Mouse (Mus musculus) lung, postnatal 36 days (tissue): Measurements from ENCODE around the gene Prr36.

Source experiments
- DNase-seq: peaks from one replicate; pipeline ENCODE4 v3.0.0; 2022; ENCODE audit warnings: mixed read lengths

The Prr36 gene

GRCm38 (mm10) chr8:4193588-4193894, 23.7 kb downstream of the Prr36 start:
- no peak for DNase-seq

GRCm38 (mm10) chr8:4192807-4193587, 24.3 kb downstream of the Prr36 start:
- peak; percentile 94 for DNase-seq

GRCm38 (mm10) chr8:4192305-4192704, 25.0 kb downstream of the Prr36 start:
- DNase-seq, result no peak

GRCm38 (mm10) chr8:4189031-4189722, 28.1 kb downstream of the Prr36 start:
- DNase-seq, result no peak

GRCm38 (mm10) chr8:4188605-4189004, 28.7 kb downstream of the Prr36 start:
- no peak for DNase-seq

- DNase-seq, result no peak
These were observed 31.1 kb downstream of the Prr36 start for GRCm38 (mm10) chr8:4186151-4186550.

- DNase-seq, result no peak
These were observed 33.9 kb downstream of the Prr36 start for GRCm38 (mm10) chr8:4183409-4183808.

- no peak for DNase-seq
These were observed 43.2 kb downstream of the Prr36 start for GRCm38 (mm10) chr8:4174018-4174417.

- no peak for DNase-seq
These were observed 44.8 kb downstream of the Prr36 start for GRCm38 (mm10) chr8:4172486-4172885.

- DNase-seq, result no peak
These were observed 49.3 kb downstream of the Prr36 start for GRCm38 (mm10) chr8:4167918-4168317.

GRCm38 (mm10) chr8:4166881-4167525, 50.3 kb downstream of the Prr36 start:
- DNase-seq, result no peak

- DNase-seq, result peak; percentile 100
These were observed 51.2 kb downstream of the Prr36 start, which contains the start of gene Evi5l for GRCm38 (mm10) chr8:4165852-4166751. Evi5l (plus strand) TSS chr8:4166567.

- no peak for DNase-seq
These were observed 51.9 kb downstream of the Prr36 start for GRCm38 (mm10) chr8:4165176-4165851.

GRCm38 (mm10) chr8:4162786-4163185, 54.5 kb downstream of the Prr36 start:
- no peak for DNase-seq
